Mouse (Mus musculus) midbrain, embryonic 11.5 days (tissue): ENCODE results near the gene Cd9. TPM values are rescaled to one million over a fixed set of nuclear protein-coding genes. Genes with fewer than 3 reads are reported as not detected.

Experiments used
- ATAC-seq: fragments of 200-750 bp; cut with Nextera tagmentation; 2 replicates; pipeline ENCODE4 v1.8.0; 2017; ENCODE audit warnings: moderate TSS enrichment, moderate library complexity; ENCODE audit not compliant: low FRiP score
- DNase-seq: peaks from one replicate; pipeline ENCODE4 v3.0.0; 2015; ENCODE audit warnings: low spot score; ENCODE audit errors: missing footprints
- H3K27ac ChIP-seq: fragments of 300-500 bp; sonication (generic); 2 replicates; pipeline ENCODE4 v1.5.1; 2014; ENCODE audit warnings: low read depth, low read length
- H3K27me3 ChIP-seq: fragments of 300-500 bp; sonication (generic); 2 replicates; pipeline ENCODE4 v1.6.1; 2014; ENCODE audit warnings: mild to moderate bottlenecking, low read length, moderate library complexity, mixed read lengths; ENCODE audit not compliant: control insufficient read depth, insufficient read depth
- H3K36me3 ChIP-seq: fragments of 300-500 bp; sonication (generic); 2 replicates; pipeline ENCODE4 v1.6.1; 2014; ENCODE audit warnings: mild to moderate bottlenecking, low read length, moderate library complexity, mixed read lengths; ENCODE audit not compliant: control insufficient read depth, insufficient read depth
- H3K4me1 ChIP-seq: fragments of 300-500 bp; sonication (generic); 2 replicates; pipeline ENCODE4 v1.6.1; 2014; ENCODE audit warnings: low read length; ENCODE audit not compliant: control insufficient read depth, insufficient read depth
- H3K4me2 ChIP-seq: fragments of 300-500 bp; sonication (generic); 2 replicates; pipeline ENCODE4 v1.6.1; 2014; ENCODE audit warnings: mild to moderate bottlenecking, moderate library complexity
- H3K4me3 ChIP-seq: fragments of 300-500 bp; sonication (generic); 2 replicates; pipeline ENCODE4 v1.5.1; 2014; ENCODE audit warnings: low read depth, low read length
- H3K9ac ChIP-seq: fragments of 300-500 bp; sonication (generic); 2 replicates; pipeline ENCODE4 v1.6.1; 2014; ENCODE audit warnings: low read length
- H3K9me3 ChIP-seq: fragments of 300-500 bp; sonication (generic); 2 replicates; pipeline ENCODE4 v1.6.1; 2016; ENCODE audit warnings: low read length; ENCODE audit not compliant: control insufficient read depth
- WGBS: fragments of 180-500 bp; shearing (Covaris S2); extraction: QIAGEN DNeasy Blood & Tissue Kit; methylation state at CpG from one replicate; pipeline ENCODE4 v1.1.7; 2014; 5-methylcytosine and 5-hydroxymethylcytosine counted together
- polyA plus RNA-seq: library from polyadenylated mRNA; unstranded; fragments of >200 nt; fragmentation: Nextera tagmentation; extraction: Ambion mirVana; gene quantifications from 2 replicates; pipeline ENCODE4 v1.2.1, GENCODE M21; 2014

Cd9 gene
- polyA plus RNA-seq, 1 experiment from 2014 or later: 34.7 TPM

- H3K27ac ChIP-seq: no peak overlapping the region
- no peak for ATAC-seq
- 91% methylated on average over 4 of the region's 4 CpGs for WGBS
Measured at GRCm38 (mm10) chr6:125506427-125506826, 11.8 kb upstream of the Cd9 start.

GRCm38 (mm10) chr6:125504622-125505355, 10.2 kb upstream of the Cd9 start:
- Histone ChIP-seq H3K4me1 (no peaks in the 10 kb centered on the region), H3K36me3 (no peaks in the 10 kb centered on the region), H3K9ac (no peak overlapping the region), H3K27ac (no peak overlapping the region), H3K4me2 (no peak overlapping the region), H3K4me3 (no peak overlapping the region), H3K9me3 (no peaks in the 10 kb centered on the region), H3K27me3 (no peaks in the 10 kb centered on the region)
- DNase-seq (no peak), ATAC-seq (no peak)
- WGBS: 39% methylated on average over 3 of the region's 3 CpGs

More at GRCm38 (mm10) chr6:125506427-125506826, 11.8 kb upstream of the Cd9 start:
- H3K4me3 ChIP-seq: no peak overlapping the region
- H3K27me3 ChIP-seq: no peaks in the 10 kb centered on the region
- H3K36me3 ChIP-seq: no peaks in the 10 kb centered on the region
- DNase-seq: no peak
- H3K4me2 ChIP-seq: no peak overlapping the region
- no peak overlapping the region for H3K9ac ChIP-seq
- no peaks in the 10 kb centered on the region for H3K9me3 ChIP-seq
- no peaks in the 10 kb centered on the region for H3K4me1 ChIP-seq

GRCm38 (mm10) chr6:125503186-125503802, 8.7 kb upstream of the Cd9 start:
- Histone ChIP-seq H3K4me3 (no peak overlapping the region), H3K4me1 (no peaks in the 10 kb centered on the region), H3K9ac (no peak overlapping the region), H3K36me3 (no peaks in the 10 kb centered on the region), H3K4me2 (no peak overlapping the region), H3K27me3 (no peaks in the 10 kb centered on the region), H3K27ac (no peak overlapping the region), H3K9me3 (no peaks in the 10 kb centered on the region)
- no peak for ATAC-seq
- no peak for DNase-seq
- WGBS: 87% methylated on average over 11 of the region's 11 CpGs

- no peaks in the 10 kb centered on the region for H3K9me3 ChIP-seq
- H3K4me2 ChIP-seq: no peak overlapping the region
- peaks cover 13% of the 10 kb centered on the region; the same call in 1 of the 2 replicates for H3K27me3 ChIP-seq
- H3K36me3 ChIP-seq: no peaks in the 10 kb centered on the region
- DNase-seq (peak; percentile 91), ATAC-seq (no peak)
- no peak overlapping the region for H3K9ac ChIP-seq
- H3K27ac ChIP-seq: no peak overlapping the region
- H3K4me3 ChIP-seq: no peak overlapping the region
- 45% methylated on average over 5 of the region's 5 CpGs for WGBS
- peaks cover 9% of the 10 kb centered on the region for H3K4me1 ChIP-seq
Measured at GRCm38 (mm10) chr6:125498062-125498461, 3.5 kb upstream of the Cd9 start.

GRCm38 (mm10) chr6:125496417-125496816, 1.8 kb upstream of the Cd9 start:
- peaks cover 9% of the 10 kb centered on the region for H3K4me1 ChIP-seq
- H3K9me3 ChIP-seq: no peaks in the 10 kb centered on the region
- H3K27me3 ChIP-seq: peaks cover 18% of the 10 kb centered on the region
- no peak overlapping the region for H3K4me3 ChIP-seq
- H3K27ac ChIP-seq: no peak overlapping the region
- ATAC-seq (no peak), DNase-seq (no peak)
- no peak overlapping the region for H3K4me2 ChIP-seq
- no peaks in the 10 kb centered on the region for H3K36me3 ChIP-seq
- H3K9ac ChIP-seq: no peak overlapping the region
- 89% methylated on average over 12 of the region's 12 CpGs for WGBS

- no peak overlapping the region for H3K4me3 ChIP-seq
Measured at GRCm38 (mm10) chr6:125495361-125495760, 770 bp upstream of the Cd9 start.

GRCm38 (mm10) chr6:125493147-125493546, 1.4 kb downstream of the Cd9 start:
- no peak for ATAC-seq
- H3K4me2 ChIP-seq: no peak overlapping the region
- H3K27me3 ChIP-seq: peaks cover 18% of the 10 kb centered on the region
- H3K9ac ChIP-seq: no peak overlapping the region
- WGBS: 50% methylated on average over 5 of the region's 5 CpGs
- H3K9me3 ChIP-seq: no peaks in the 10 kb centered on the region
- peaks cover 9% of the 10 kb centered on the region for H3K4me1 ChIP-seq
- no peaks in the 10 kb centered on the region for H3K36me3 ChIP-seq
- no peak overlapping the region for H3K27ac ChIP-seq
- no peak overlapping the region for H3K4me3 ChIP-seq
- DNase-seq: no peak

More at GRCm38 (mm10) chr6:125495361-125495760, 770 bp upstream of the Cd9 start:
- Histone ChIP-seq H3K4me2 (no peak overlapping the region), H3K9me3 (no peaks in the 10 kb centered on the region), H3K36me3 (no peaks in the 10 kb centered on the region), H3K27ac (no peak overlapping the region), H3K9ac (no peak overlapping the region), H3K4me1 (peaks cover 9% of the 10 kb centered on the region), H3K27me3 (peaks cover 18% of the 10 kb centered on the region)
- ATAC-seq (no peak), DNase-seq (no peak)
- whole genome bisulfite sequencing: 69% methylated on average over 9 of the region's 9 CpGs

GRCm38 (mm10) chr6:125492664-125493063, 1.9 kb downstream of the Cd9 start:
- peaks cover 18% of the 10 kb centered on the region for H3K27me3 ChIP-seq
- no peak for ATAC-seq
- 86% methylated on average over 6 of the region's 6 CpGs for WGBS

GRCm38 (mm10) chr6:125492033-125492432, 2.6 kb downstream of the Cd9 start:
- H3K27me3 ChIP-seq: peaks cover 18% of the 10 kb centered on the region
- ATAC-seq: no peak

More at GRCm38 (mm10) chr6:125492664-125493063, 1.9 kb downstream of the Cd9 start:
- Histone ChIP-seq H3K27ac (no peak overlapping the region), H3K9ac (no peak overlapping the region), H3K36me3 (no peaks in the 10 kb centered on the region), H3K9me3 (no peaks in the 10 kb centered on the region), H3K4me3 (no peak overlapping the region), H3K4me2 (no peak overlapping the region), H3K4me1 (peaks cover 9% of the 10 kb centered on the region)
- DNase-seq: no peak

More at GRCm38 (mm10) chr6:125492033-125492432, 2.6 kb downstream of the Cd9 start:
- H3K27ac ChIP-seq: no peak overlapping the region
- H3K4me3 ChIP-seq: no peak overlapping the region
- DNase-seq: no peak
- WGBS: 90% methylated on average over 9 of the region's 9 CpGs
- no peak overlapping the region for H3K9ac ChIP-seq
- H3K4me2 ChIP-seq: no peak overlapping the region
- no peaks in the 10 kb centered on the region for H3K36me3 ChIP-seq
- peaks cover 9% of the 10 kb centered on the region for H3K4me1 ChIP-seq
- H3K9me3 ChIP-seq: no peaks in the 10 kb centered on the region
